Mouse (Mus musculus) cerebellum, adult 11-12 months (tissue): ENCODE measurements around the gene Ankrd24.
A peak's percentile ranks its signal among the peaks of the same experiment; 100 is the strongest.
"Not testable (repeated sequence)": the region's sequence is repeated elsewhere in the genome, so short reads cannot be mapped to it uniquely, and the experiment has no call there.

ENCODE experiments used
- DNase-seq: peaks from one replicate; pipeline ENCODE4 v3.0.0; 2022

The Ankrd24 gene

DNA sequence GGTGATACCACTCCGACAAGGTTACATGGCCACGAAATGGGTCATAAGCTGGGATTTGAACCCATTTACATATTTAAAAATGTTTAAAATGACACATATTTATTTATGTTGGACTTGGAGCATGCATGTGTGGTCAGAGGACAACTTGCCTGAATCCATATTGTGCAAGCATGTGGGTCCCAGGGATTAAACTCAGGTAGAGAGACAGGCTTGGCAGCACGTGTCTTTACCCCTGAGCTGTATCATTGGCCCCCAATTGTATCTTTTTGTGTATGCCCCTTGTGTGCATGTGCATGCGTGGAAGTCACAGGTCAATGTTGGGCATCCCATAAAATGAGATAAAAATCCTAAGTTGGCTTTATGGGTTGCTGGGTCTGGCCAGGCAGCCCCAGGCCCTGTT, 17.1 kb downstream of the Ankrd24 start:
- DNase-seq, result peak; percentile 28

DNA sequence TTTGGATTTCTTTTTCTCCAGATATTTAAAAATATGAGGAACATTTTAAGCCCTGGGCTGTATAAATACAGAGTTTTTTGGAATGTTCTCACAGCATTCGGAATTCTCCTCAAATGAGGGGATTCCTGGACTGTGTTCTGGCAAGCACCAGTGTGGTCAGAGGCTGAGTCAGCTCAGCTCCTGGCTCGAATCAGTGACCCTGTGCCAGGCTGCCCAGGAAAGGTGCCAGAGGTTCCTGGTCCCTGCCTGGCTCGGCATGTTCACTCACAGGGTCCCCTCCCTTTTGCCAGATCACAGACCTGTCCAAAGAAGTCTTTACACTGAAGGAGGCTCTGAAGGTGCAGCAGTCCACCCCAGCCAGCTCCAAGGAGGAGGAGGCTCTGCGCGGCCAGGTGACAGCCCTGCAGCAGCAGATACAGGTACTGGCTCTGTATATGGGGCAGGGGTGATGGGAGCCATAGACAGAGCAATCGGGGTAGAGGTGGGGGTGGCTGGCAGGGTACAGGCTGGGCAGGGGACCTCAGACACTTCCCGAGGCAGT, 17.7 kb downstream of the Ankrd24 start:
- DNase-seq, result peak; percentile 54

GRCm38 (mm10) chr10:81648803-81649775, 20.7 kb downstream of the Ankrd24 start, which contains the start of gene Gm10778:
Gene Gm10778 (plus strand): TSS chr10:81649059.
- peak; percentile 87 for DNase-seq

GRCm38 (mm10) chr10:81655178-81655577, 26.8 kb downstream of the Ankrd24 start:
- no peak for DNase-seq

- DNase-seq, result no peak
Observed at GRCm38 (mm10) chr10:81656174-81656573, 27.8 kb downstream of the Ankrd24 start.

DNA sequence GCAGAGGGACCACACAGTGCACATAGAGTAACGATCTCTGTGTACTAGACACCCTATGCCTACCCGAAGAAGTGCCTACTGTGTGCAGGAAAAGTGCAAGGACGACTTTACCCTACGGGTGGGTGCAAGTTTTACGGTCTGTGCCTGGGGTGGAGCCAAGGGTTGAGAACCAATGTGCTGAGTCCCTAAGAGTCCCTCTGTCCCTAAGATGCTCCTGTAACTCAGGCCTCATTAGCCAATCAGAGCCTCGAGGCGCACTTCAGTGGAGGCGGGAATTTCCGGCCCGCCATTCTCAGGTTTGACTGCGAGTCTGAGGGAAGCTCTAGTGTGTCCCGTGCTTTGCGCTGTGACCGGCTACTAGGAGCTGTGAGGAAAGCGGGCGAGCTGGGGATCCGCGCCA, 58.8 kb downstream of the Ankrd24 start:
- not testable (repeated sequence) for DNase-seq
